Mouse (Mus musculus): ENCODE results near the gene Dbi.

DNA sequence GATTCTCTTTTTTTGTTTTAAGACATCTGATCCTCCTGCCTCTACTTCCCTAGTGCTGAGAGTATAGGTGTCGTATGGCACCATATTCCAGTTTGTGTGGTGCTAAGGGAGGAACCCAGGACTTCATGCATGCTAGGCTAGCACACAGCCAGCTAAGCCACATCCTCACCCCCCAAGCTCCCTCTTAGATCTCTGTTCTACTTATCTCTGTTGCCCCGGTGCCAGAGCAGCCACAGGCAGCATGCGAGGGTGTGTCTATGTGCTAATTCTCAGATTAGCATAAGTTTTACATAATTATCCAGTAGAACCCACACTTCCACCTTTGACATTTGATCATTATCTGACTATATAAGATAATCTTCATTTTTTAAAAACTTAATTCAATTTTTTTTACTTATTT lies 26.0 kb downstream of the Dbi start:
- TF ChIP-seq CTCF (IDR thresholded peaks at IDR 0.05; ENCODE audit: borderline replicate concordance, insufficient read depth, low read depth, low read length): no peak
- TF ChIP-seq POLR2A (IDR thresholded peaks at IDR 0.05; ENCODE audit: borderline replicate concordance, insufficient read depth, low read length): no peak
